Mouse (Mus musculus) liver, adult 2 months (tissue): ENCODE measurements around the gene Sept9. TPM values are rescaled to one million over a fixed set of nuclear protein-coding genes. Genes with fewer than 3 reads are reported as not detected.

Experiments
- DNase-seq: peaks from one replicate; pipeline ENCODE4 v3.0.0-alpha.2; 2011; ENCODE audit warnings: low read depth, low spot score; ENCODE audit errors: extremely low read depth
- H3K27ac ChIP-seq: fragments of 200-500 bp; replicated peaks from 2 replicates; pipeline ENCODE4 v1.5.1; 2012; ENCODE audit warnings: low read depth, mild to moderate bottlenecking, control low read depth, inconsistent platforms, low read length; ENCODE audit not compliant: insufficient read depth
- H3K27me3 ChIP-seq: fragments of 200-500 bp; 2 replicates; pipeline ENCODE4 v1.6.1; 2012; ENCODE audit warnings: mild to moderate bottlenecking, moderate library complexity, low read length, inconsistent platforms; ENCODE audit not compliant: control insufficient read depth, insufficient read depth
- H3K36me3 ChIP-seq: fragments of 200-500 bp; 2 replicates; pipeline ENCODE4 v1.6.1; 2012; ENCODE audit warnings: low read length, inconsistent platforms; ENCODE audit not compliant: control insufficient read depth, insufficient read depth
- H3K4me1 ChIP-seq: fragments of 200-500 bp; 2 replicates; pipeline ENCODE4 v1.6.1; 2011; ENCODE audit warnings: low read length; ENCODE audit not compliant: control insufficient read depth, insufficient read depth
- H3K4me3 ChIP-seq: fragments of 200-500 bp; 2 replicates; pipeline ENCODE4 v1.5.1; 2011; ENCODE audit warnings: low read depth, mild to moderate bottlenecking, control low read depth, low read length, moderate library complexity; ENCODE audit not compliant: insufficient read depth
- H3K79me2 ChIP-seq: fragments of 200-500 bp; 2 replicates; pipeline ENCODE4 v1.6.1; 2012; ENCODE audit warnings: inconsistent platforms, mild to moderate bottlenecking, low read length, moderate library complexity; ENCODE audit not compliant: control insufficient read depth, insufficient read depth
- H3K9ac ChIP-seq: fragments of 200-500 bp; 2 replicates; pipeline ENCODE4 v1.6.1; 2012; ENCODE audit warnings: low read depth, mild to moderate bottlenecking, control low read depth, inconsistent platforms, low read length
- CTCF ChIP-seq: fragments of 200-500 bp; IDR thresholded peaks from 2 replicates; pipeline ENCODE4 v1.5.1; 2011; ENCODE audit warnings: low read depth, low read length, control low read depth
- POLR2A ChIP-seq: fragments of 200-500 bp; IDR thresholded peaks from 2 replicates; pipeline ENCODE4 v1.6.1; 2011; ENCODE audit warnings: low read length, control low read depth; ENCODE audit not compliant: insufficient read depth; ENCODE audit errors: extremely low read depth
- WGBS: fragments of 180-500 bp; shearing (Covaris S2); methylation state at CpG from one replicate; pipeline ENCODE4 v1.1.7; 2018; 5-methylcytosine and 5-hydroxymethylcytosine counted together
- polyA plus RNA-seq: library from polyadenylated mRNA; depleted of rRNA; stranded (reverse); fragments of >200 nt; gene quantifications from 2 replicates; pipeline ENCODE4 v1.2.3, GENCODE M21; 2012
- total RNA-seq: library from RNA; depleted of rRNA; stranded (reverse); fragments of >200 nt; gene quantifications from 2 replicates; pipeline ENCODE4 v1.2.3, GENCODE M21; 2014

Gene Sept9
- total and polyA plus RNA-seq, 2 experiments = 18.8 to 21.2 TPM

DNA sequence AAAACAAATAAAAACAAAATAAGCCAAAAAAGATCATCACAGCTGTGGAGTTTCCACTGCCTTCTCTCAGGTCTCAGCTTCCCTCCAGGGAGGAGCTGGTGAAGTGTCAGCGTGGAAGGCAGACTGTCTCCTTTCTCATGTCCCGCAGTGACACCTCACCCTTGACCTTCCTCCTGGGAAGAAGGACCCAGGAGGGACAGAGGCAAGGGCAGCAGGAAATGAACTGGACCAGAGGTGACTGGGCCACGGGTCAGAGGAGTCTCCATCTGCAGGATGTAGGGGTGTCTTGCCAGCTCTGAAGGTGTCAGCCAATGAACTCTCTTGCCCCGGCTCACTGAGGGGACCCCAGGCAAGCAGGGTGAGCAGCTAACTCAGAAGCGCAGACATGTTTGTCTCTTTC lies 7.9 kb upstream of the Sept9 start:
- no peaks in the 10 kb centered on the region for H3K79me2 ChIP-seq
- no peak overlapping the region for H3K4me3 ChIP-seq
- H3K9ac ChIP-seq = no peak overlapping the region
- H3K36me3 ChIP-seq = no peaks in the 10 kb centered on the region
- no peak overlapping the region for H3K27ac ChIP-seq
- DNase-seq = no peak
- TF ChIP-seq POLR2A (no peak), CTCF (no peak)
- no peaks in the 10 kb centered on the region for H3K27me3 ChIP-seq
- WGBS = 70% methylated on average over 5 of the region's 5 CpGs
- H3K4me1 ChIP-seq = no peaks in the 10 kb centered on the region

GRCm38 (mm10) chr11:117194475-117194937 lies 5.0 kb upstream of the Sept9 start:
- peak; percentile 25 for DNase-seq
- no peak overlapping the region for H3K9ac ChIP-seq
- H3K36me3 ChIP-seq = no peaks in the 10 kb centered on the region
- H3K27ac ChIP-seq = no peak overlapping the region
- WGBS = 74% methylated on average over 11 of the region's 11 CpGs
- TF ChIP-seq CTCF = no peak
- no peak for TF ChIP-seq POLR2A
- no peaks in the 10 kb centered on the region for H3K27me3 ChIP-seq
- H3K4me3 ChIP-seq = no peak overlapping the region
- H3K4me1 ChIP-seq = no peaks in the 10 kb centered on the region
- no peaks in the 10 kb centered on the region for H3K79me2 ChIP-seq

GRCm38 (mm10) chr11:117195616-117196015 lies 3.8 kb upstream of the Sept9 start:
- H3K27ac ChIP-seq = no peak overlapping the region
- no peak overlapping the region for H3K4me3 ChIP-seq
- WGBS = 91% methylated on average over 6 of the region's 6 CpGs
- TF ChIP-seq CTCF (no peak), POLR2A (no peak)
- no peak for DNase-seq
- H3K27me3 ChIP-seq = no peaks in the 10 kb centered on the region
- H3K4me1 ChIP-seq = peaks cover 3% of the 10 kb centered on the region; the same call in 1 of the 2 replicates
- peaks cover 5% of the 10 kb centered on the region; the same call in 1 of the 2 replicates for H3K79me2 ChIP-seq
- no peak overlapping the region for H3K9ac ChIP-seq
- H3K36me3 ChIP-seq = no peaks in the 10 kb centered on the region

- Histone ChIP-seq H3K4me3 (no peak overlapping the region), H3K27me3 (no peaks in the 10 kb centered on the region), H3K9ac (no peak overlapping the region), H3K79me2 (peaks cover 11% of the 10 kb centered on the region; the same call in 1 of the 2 replicates), H3K27ac (no peak overlapping the region), H3K36me3 (no peaks in the 10 kb centered on the region), H3K4me1 (peaks cover 5% of the 10 kb centered on the region)
- TF ChIP-seq POLR2A (no peak), CTCF (no peak)
- DNase-seq = no peak
- WGBS = 87% methylated on average over 7 of the region's 7 CpGs
Observed at GRCm38 (mm10) chr11:117196681-117197080, 2.8 kb upstream of the Sept9 start.

GRCm38 (mm10) chr11:117198122-117198521 lies 1.3 kb upstream of the Sept9 start:
- Histone ChIP-seq H3K9ac (no peak overlapping the region), H3K27me3 (no peaks in the 10 kb centered on the region), H3K79me2 (peaks cover 11% of the 10 kb centered on the region; the same call in 1 of the 2 replicates), H3K4me1 (peaks cover 17% of the 10 kb centered on the region), H3K4me3 (no peak overlapping the region), H3K27ac (no peak overlapping the region), H3K36me3 (no peaks in the 10 kb centered on the region)
- no peak for TF ChIP-seq POLR2A
- TF ChIP-seq CTCF = no peak
- DNase-seq = no peak
- WGBS = 93% methylated on average over 5 of the region's 5 CpGs

DNA sequence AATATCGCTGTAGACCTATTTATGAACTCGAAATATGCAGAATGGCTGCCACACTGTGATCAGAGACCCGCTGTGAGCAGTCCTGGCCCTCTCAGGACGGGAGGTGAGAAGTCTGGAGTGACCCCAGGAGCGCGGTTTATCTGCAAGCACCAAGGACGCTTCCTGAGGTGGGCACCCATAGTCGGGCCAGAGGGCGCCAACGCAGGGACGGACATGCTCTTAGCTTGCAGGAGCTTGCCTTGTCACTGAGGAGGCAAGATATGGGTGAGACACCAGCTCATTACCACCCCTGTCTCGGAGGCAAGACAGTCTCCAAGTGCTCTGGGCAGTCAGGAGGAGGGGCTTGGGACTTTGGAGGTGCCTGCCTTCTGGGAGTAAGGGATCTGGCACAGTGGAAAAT lies 2.4 kb downstream of the Sept9 start:
- Histone ChIP-seq H3K27ac (no peak overlapping the region), H3K36me3 (no peaks in the 10 kb centered on the region), H3K4me1 (peaks cover 41% of the 10 kb centered on the region), H3K9ac (no peak overlapping the region), H3K27me3 (no peaks in the 10 kb centered on the region), H3K4me3 (no peak overlapping the region), H3K79me2 (peaks cover 16% of the 10 kb centered on the region; the same call in 1 of the 2 replicates)
- no peak for DNase-seq
- no peak for TF ChIP-seq CTCF
- TF ChIP-seq POLR2A = no peak
- 87% methylated on average over 12 of the region's 12 CpGs for WGBS
